Mouse (Mus musculus) spleen, postnatal 36 days (tissue): ENCODE data around the gene Masp1.

Experiments used
- DNase-seq, 2 experiments: peaks; one replicate each; pipeline ENCODE4 v3.0.0; 2022; ENCODE audit warnings: low spot score in 2 of 2, mixed read lengths in 1 of 2

Masp1 gene

GRCm38 (mm10) chr16:23463671-23464347 is 56.8 kb downstream of the Masp1 start:
- DNase-seq: no peak

GRCm38 (mm10) chr16:23458906-23459588 is 61.6 kb downstream of the Masp1 start:
- DNase-seq: no peak

DNA sequence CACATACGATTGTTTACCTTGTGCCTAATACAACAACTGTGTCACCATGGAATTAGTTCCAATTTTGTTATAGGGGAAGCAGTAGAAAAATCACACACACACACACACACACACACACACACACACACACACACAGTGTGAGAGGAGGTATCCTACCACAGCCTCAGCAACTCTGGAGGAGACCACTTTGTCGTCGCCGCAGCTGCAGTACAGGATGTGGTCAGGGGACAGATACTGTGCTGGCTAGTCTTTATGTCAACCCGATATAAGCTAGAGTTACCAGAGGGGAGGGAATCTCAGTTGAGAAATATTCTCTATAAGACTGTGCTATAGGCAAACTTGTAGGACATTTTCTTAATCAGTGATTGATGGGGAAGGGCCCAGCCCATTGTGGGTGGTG is 63.3 kb downstream of the Masp1 start:
- no peak for DNase-seq

DNA sequence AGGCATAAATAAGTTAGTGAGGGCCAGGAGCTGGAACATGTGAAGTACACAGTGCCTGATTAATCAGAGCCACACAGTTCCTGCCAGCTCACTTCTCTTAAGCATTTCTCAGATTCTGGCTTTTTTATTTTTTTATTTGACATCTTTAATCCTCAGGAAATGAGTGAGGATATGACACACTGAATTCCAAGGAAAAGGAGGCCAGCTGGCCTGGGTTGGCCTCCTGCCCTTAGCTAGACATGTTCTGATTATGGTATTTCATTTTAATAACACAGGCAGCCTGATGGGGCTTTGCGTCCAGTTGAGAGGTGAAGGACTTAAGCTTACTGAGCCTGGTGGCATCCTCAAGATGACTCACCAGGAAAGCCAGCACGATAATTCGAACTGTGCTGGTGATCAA is 64.1 kb downstream of the Masp1 start:
- DNase-seq: peak in 1 of 2 experiments; percentile 2

- DNase-seq: no peak
These were observed 66.2 kb downstream of the Masp1 start for GRCm38 (mm10) chr16:23454376-23454775.

GRCm38 (mm10) chr16:23452476-23452875 is 68.1 kb downstream of the Masp1 start:
- peak; percentile 8 to 24 for DNase-seq

- no peak for DNase-seq
These were observed 69.8 kb downstream of the Masp1 start for GRCm38 (mm10) chr16:23450816-23451215.

DNA sequence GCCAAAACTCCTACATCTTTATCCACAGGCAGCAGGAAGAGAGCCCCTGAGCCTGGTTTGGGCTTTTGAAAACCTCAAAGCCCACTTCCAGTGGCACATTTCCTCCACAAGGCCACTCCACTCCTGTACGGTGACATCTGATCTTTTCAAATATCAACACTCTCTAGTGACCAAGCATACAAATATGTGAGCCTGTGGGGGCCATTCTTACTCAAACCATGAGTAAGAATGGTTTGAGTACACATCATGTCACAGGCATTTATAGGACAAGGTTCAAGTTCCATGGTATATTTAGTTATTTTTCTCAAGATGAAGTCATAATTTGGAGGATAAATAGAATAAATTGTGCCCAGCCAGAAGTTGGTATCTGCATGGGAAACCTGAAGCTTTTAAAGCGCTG is 70.7 kb downstream of the Masp1 start:
- DNase-seq: no peak

DNA sequence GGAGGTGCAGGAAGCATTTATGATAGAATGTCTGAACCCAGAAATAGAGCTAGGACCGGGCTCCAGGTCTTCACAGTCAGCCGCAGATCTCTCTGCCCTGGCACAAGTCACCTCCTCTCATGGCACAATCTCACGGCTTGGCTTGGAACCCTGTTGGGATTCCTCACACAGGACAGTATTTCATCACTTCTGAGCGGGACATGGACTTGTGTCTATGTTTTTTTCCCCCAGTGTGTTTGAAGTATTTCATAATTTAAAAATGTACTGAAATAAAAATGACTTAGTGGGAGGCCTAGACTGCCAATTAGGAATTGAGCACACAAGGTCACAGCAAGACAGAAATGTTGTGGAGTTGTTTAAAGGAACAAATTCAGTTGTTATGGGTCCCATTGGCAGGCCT is 76.4 kb downstream of the Masp1 start:
- no peak for DNase-seq

- DNase-seq: no peak
These were observed 83.0 kb downstream of the Masp1 start for GRCm38 (mm10) chr16:23437404-23438166.

DNA sequence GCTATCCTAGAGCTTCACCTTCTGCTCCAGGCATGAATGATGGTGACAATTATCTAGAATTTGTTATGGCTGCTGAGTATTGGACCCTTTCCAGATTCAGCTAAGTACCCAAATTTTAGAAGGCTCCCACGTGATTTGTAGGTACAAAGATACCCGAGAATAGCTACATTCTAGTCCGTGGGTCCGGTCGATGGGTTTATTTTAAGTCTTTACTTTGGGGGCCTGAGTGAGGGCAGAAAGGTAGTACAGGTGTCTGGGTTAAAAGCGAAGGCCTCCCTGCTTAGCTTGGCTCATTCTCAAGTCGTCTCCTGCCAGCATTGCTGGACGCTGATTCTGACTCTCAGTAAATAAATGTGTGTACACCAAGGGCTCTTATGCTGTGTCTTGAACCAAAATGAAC is 90.6 kb downstream of the Masp1 start:
- no peak for DNase-seq

GRCm38 (mm10) chr16:23428647-23429319 is 91.8 kb downstream of the Masp1 start, which contains the start of gene Rtp1:
Gene Rtp1, plus strand, starts transcription at chr16:23429133.
- no peak for DNase-seq

DNA sequence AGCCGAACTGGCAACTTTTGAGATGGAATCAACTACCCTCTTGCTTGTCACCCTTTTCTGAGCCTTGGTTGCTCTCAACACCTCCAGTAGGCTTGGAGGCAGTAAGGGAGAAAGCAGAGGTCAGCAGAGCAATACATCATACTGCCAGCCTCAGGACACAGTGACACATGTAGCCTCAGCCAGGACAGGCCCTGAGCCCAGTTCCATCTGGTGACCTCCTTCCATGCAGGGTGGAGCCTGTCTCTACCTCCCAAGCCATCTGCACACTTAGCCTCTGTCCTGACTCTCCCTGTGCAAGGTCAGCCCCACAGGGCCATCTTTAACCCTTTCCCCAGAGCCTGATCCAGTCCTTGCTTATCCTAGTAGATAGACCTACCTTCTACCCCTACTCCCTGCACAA is 92.9 kb downstream of the Masp1 start:
- DNase-seq: no peak

- DNase-seq: no peak
These were observed 96.8 kb downstream of the Masp1 start for GRCm38 (mm10) chr16:23423825-23424224.

- no peak for DNase-seq
These were observed 101.0 kb downstream of the Masp1 start for GRCm38 (mm10) chr16:23419565-23420085.

- no peak for DNase-seq
These were observed 103.0 kb downstream of the Masp1 start for GRCm38 (mm10) chr16:23417456-23418240.

- no peak for DNase-seq
These were observed 103.8 kb downstream of the Masp1 start for GRCm38 (mm10) chr16:23416657-23417293.

- no peak for DNase-seq
These were observed 104.4 kb downstream of the Masp1 start for GRCm38 (mm10) chr16:23416261-23416656.

- DNase-seq: no peak
These were observed 107.7 kb downstream of the Masp1 start for GRCm38 (mm10) chr16:23412930-23413329.

DNA sequence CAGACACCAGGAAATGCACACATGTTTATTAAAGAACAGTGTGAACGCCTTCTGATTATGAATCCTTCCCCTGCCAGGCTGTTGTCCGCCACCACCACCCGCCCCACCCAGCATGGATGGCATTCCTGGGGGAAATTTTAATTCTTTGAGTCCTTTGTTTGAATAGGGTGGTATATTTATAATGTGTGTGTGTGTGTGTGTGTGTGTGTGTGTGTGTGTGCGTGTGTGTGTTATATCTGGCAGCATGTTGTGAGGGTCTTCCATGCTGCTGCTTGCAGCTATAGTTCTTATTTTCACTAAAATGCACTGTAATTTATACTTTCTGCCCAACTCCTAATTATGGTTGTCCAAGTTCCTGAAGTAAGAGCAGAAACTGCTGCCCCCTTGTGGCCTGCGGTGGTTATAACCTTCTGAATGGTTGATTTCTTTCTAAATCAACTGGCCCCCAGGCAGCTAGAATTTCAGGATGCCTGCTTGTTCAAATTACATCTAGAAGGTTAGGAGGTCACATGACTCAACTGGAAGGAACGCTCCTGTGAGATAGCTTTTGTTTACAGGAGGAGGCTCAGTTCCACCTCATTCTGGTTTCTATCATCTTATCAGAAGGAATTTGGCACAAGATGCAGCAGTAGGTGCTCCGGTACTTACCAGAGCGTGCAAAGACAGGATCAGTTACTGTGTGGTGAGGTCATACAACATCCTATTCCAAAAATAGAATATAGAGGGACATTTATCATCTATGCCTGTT is 117.4 kb downstream of the Masp1 start:
- DNase-seq: peak; percentile 63 to 73
